Mouse (Mus musculus) spleen, adult 2 months (tissue): ENCODE measurements around the gene Gpkow.
"Not testable (repeated sequence)": the region's sequence is repeated elsewhere in the genome, so short reads cannot be mapped to it uniquely, and the experiment has no call there.

Experiments
- CTCF ChIP-seq: fragments of 200-500 bp; IDR thresholded peaks from 2 replicates; pipeline ENCODE4 v1.5.1; 2011; ENCODE audit warnings: mild to moderate bottlenecking, inconsistent platforms; ENCODE audit not compliant: insufficient read depth, insufficient read length, insufficient replicate concordance; ENCODE audit errors: extremely low read depth
- POLR2A ChIP-seq: fragments of 200-500 bp; IDR thresholded peaks from 2 replicates; pipeline ENCODE4 v1.6.1; 2011; ENCODE audit warnings: low read depth, low read length, inconsistent platforms

GRCm38 (mm10) chrX:7753627-7754026, 56.7 kb downstream of the Gpkow start:
- TF ChIP-seq CTCF, POLR2A: not testable (repeated sequence)
